Mouse (Mus musculus): ENCODE measurements at regions not wholly inside any gene's neighbourhood (a gene's known extent, or its start where the extent isn't known, plus 50 kb on each side); places are given as distances from the start of the nearest gene placed in this dataset.
"Not testable (repeated sequence)": the region's sequence is repeated elsewhere in the genome, so short reads cannot be mapped to it uniquely, and the experiment has no call there.

GRCm38 (mm10) chr7:39727935-39728557 lies 210.5 kb downstream of the Zfp619 start:
- no peak for DNase-seq (ENCODE audit: low read depth, low spot score)

- DNase-seq (ENCODE audit: low read depth, low spot score) = peak; percentile 55
Observed at GRCm38 (mm10) chr7:39728930-39729329, 211.4 kb downstream of the Zfp619 start.

GRCm38 (mm10) chr7:39729723-39730122 lies 212.2 kb downstream of the Zfp619 start:
- DNase-seq (ENCODE audit: low read depth, low spot score) = no peak

- DNase-seq (ENCODE audit: low read depth, low spot score) = no peak
Observed at GRCm38 (mm10) chr7:39732790-39733189, 215.2 kb downstream of the Zfp619 start.

GRCm38 (mm10) chr7:39748395-39748794 lies 230.8 kb downstream of the Zfp619 start:
- DNase-seq (ENCODE audit: low read depth, low spot score) = not testable (repeated sequence)

DNA sequence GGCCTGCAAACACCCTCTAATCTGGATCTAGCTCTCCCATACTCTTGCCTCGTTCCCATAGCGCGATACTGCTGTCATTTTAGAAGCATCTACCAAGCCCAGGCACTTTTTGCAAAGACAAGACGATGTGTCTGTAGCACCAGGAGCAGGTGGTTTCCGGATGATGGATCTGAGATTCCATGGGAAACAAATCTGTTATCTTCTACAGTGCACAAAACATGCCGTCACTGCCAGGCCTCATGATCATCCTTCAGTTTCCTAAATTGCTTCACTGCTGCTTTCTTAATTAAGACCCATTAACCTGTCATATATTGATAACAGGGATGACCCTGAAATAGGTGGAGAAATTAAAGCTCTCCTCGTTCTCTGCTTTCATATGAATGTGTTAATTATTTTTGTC lies 232.9 kb downstream of the Zfp619 start:
- no peak for DNase-seq (ENCODE audit: low read depth, low spot score)

GRCm38 (mm10) chr7:39764366-39764765 lies 246.8 kb downstream of the Zfp619 start:
- DNase-seq (ENCODE audit: low read depth, low spot score) = no peak

DNA sequence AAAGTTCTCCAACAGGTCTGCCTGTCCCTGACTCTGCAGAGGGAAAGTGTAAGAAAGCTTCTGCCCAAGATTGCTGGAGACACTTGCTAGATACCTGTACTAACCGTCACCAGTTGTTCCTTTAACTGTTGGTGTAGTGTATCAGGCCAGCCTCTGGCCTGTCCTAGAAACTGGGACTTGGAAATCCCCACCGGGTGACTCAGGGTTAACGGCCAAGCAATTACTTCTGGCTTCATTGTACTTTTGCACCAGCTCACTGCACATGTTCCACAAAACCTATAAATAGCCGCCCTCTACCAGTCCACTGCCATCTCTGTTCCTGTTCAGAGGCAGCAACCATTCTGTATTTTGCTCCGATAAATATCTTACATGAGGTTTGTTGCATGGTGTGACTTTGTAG lies 247.5 kb downstream of the Zfp619 start:
- DNase-seq (ENCODE audit: low read depth, low spot score) = no peak

DNA sequence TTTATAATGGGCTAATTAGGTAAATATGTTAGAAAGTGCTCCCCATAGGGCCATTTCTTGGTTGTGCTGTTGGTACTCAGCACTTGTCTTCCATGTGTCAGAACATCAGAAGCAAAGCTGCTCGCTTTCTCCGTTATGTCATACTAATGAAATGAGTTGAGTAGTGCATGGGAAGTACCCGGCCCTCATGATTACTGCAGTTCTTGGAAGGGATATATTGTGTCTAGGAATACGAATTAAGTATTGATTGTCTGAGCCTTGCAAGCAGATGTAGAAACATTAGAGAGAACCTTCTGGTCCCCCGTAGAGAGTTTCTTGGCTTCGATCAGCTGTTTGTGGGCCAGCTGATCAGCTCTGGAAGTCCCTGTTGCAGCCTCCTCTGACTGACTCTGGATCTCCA lies 255.7 kb downstream of the Zfp619 start:
- no peak for DNase-seq (ENCODE audit: low read depth, low spot score)

GRCm38 (mm10) chr7:39789321-39789720 lies 271.8 kb downstream of the Zfp619 start:
- no peak for DNase-seq (ENCODE audit: low read depth, low spot score)

DNA sequence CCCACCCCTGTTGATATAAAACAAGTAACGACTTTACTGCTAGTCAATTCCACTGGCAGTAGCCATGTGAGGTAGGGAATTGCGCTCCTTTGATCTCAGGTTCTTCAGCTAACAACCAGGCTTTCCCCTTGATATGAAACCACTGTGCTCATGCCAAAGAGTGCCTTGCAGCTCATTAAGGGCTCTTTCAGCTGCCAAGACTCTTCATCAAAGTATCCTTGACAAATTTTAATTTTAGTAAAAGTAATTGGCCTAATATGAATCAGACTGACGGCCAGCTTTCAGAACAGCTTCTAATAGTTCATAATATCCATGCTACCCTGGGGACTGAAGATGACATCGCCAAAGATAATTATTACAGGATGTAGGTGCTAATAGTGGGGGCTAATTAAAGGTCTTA lies 272.3 kb downstream of the Zfp619 start:
- no peak for DNase-seq (ENCODE audit: low read depth, low spot score)

- no peak for DNase-seq (ENCODE audit: low read depth, low spot score)
Observed at GRCm38 (mm10) chr7:39794751-39795150, 277.2 kb downstream of the Zfp619 start.

DNA sequence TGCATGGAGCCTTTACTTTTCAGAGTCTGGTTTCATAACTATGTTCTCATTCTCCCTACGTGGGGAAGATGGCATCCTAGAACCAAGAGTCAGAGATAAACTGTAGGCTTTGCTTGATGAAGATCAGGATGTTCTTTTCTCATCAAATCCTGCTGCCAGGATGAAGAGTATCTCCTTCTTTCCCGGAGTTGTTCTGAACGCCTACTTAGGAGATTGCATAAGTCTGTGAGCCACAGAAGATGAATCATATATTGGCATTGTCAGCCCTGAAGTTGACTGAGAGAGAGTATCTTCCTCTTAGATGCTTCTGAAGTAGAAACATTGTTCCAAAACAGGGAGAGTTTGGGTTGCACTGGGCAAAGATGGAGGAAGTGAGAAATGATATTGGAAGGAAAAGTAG lies 286.7 kb downstream of the Zfp619 start:
- no peak for DNase-seq (ENCODE audit: low read depth, low spot score)

DNA sequence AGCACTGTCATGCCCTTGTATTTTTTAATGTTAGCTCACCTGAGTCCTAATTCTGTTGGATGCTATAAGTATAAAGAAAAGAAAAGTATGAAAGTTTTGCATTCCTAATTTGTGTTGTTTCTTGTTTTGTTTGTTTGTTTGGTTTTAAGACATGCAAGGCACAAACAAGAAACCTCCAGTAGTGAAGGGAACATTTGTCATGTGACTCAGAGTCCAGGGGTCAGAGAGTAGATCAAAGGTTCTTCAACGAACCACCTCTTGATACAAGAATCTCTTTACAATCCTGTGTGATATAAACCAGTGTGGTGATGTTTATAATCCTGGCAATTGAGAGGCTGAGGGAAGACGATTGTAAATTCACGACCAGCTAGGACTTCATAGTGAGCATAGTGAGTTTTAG lies 300.5 kb downstream of the Zfp619 start:
- no peak for DNase-seq (ENCODE audit: low read depth, low spot score)

- DNase-seq (ENCODE audit: low read depth, low spot score) = no peak
Observed at GRCm38 (mm10) chr7:39822550-39823178, 305.1 kb downstream of the Zfp619 start.

DNA sequence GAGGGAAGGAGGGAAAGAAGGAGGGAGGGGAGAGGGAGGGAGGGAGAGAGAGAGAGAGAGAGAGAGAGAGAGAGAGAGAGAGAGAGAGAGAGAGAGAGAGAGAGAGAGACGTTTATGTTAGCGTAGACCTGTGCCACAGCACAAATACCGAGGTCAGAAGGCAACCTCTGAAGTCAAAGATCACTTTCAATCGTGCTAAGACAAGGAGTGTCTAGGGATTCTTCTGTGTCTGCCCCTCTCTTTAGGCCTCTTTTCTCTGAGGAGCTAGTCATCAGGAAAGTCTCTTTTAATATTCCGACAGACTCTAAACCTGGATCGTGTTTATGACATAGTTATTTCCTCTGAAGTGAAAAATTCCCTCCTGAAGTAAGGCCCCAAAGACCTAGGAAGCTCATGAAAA lies 310.8 kb downstream of the Zfp619 start:
- no peak for DNase-seq (ENCODE audit: low read depth, low spot score)

GRCm38 (mm10) chr7:39830831-39831230 lies 313.3 kb downstream of the Zfp619 start:
- no peak for DNase-seq (ENCODE audit: low read depth, low spot score)

GRCm38 (mm10) chr7:39841988-39842387 lies 324.4 kb downstream of the Zfp619 start:
- DNase-seq (ENCODE audit: low read depth, low spot score) = no peak

DNA sequence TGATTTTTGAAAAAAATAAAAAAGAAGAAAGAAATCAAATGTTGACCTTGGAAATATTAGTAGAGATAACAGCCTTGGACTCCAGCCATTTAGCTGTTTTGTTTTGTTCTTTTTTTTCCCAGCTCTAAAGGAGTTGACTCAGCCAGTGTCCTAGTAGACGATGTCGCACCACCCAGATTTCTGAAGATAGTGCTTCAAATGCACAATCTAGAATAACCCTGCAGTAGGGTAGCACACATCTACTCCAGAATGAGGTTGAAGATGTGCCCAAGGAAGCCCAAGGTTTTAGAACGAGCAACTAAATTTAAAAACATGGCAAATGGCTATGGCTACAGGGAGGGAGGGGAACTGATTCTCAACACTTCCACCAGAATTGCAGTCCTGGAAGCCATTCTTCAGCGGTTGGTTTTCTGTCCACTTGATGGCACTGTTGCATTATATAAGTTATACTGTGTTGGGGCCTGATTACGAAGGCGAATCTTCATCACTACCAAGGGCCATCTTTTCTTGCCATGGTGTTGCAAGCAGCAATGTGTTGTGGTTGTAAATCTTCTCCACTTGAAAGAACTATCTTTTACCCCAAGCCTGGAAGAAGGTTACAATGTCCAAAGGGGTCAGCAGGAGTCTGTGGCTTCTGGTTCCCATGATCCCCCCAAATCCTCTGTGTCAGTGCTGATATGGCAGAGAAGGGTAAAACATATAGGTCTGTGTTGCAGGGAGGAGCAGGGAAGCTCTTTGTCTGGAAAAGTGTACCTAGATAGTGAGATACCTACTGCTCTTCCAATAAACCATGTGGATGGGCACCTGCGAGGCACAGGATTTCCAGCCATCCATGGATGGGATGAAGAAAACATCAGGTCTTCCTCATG lies 330.6 kb downstream of the Zfp619 start:
- peak; percentile 58 for DNase-seq (ENCODE audit: low read depth, low spot score)

DNA sequence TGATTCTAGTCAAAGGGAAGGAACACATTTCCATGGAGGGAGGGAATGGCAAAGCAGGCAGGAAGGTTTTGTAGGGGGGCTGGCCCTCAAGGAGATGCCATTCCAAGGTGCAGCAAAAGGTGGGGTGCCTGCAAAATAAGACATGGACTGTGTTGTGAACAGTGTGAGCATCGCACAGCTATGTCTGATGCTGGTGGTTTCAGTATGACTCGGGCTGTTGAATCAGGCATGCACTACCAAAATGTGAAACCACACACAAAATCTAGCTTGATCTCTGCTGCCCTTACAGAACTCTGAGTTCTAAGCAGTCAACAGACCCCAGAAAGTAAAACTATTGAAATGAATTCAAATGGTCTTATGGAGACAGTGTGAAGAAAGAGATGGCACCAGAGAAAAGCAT lies 339.7 kb downstream of the Zfp619 start:
- DNase-seq (ENCODE audit: low read depth, low spot score) = no peak

DNA sequence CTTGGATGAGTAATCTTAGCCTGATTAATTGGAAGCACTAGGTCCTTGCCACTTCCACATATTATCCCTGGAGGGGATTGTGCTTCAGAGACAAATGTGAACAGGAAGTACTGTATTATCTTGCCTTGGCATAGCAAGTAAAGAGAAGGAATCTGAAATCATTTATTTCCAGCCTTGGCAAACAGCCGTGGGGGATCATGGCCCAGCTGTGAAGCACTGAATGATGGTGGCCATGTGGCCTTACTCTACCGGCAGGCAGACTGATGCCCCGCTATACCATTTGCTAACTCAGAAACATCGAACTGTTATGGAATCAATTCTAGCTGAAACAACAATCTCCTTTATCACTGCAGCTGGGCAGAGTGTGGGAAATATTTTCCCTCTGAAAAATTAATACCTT lies 345.3 kb downstream of the Zfp619 start:
- no peak for DNase-seq (ENCODE audit: low read depth, low spot score)

DNA sequence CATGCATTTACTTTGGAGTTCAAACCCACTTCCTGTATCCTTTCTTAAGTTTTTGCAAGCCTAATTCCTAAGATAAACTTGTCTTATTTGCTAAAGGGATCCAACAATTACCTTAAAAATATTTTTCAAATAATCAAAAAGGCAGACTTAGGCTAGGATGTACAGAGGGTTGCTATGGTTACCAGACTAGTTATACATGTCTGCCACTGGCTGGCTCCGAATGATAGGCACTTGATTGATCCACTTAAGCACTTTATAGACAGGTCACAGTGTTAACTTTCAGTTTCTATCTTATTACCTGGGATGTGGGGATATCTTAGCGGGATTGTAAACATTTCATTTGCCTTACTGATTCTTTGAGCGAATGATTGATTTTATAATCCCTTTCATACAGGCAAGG lies 346.6 kb downstream of the Zfp619 start:
- no peak for DNase-seq (ENCODE audit: low read depth, low spot score)

DNA sequence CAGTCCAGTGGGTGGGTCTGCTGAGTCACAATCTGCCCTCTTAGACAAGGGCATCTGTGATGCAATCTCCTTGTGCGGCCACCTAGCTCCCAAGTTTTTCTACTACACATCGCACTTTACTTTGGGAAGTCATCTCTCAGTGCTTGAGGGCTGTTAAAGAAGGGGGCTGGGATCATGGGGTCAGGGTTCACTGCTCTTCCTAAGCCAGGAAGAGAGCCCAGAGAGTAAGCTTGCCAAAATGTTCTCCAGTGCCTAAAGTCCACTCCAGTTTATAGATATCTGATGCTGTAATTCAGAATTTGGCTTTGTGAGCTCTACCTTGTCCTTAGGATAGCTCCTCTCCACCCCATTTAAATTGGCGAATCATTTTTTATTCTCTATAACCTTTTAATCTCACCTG lies 347.2 kb downstream of the Zfp619 start:
- no peak for DNase-seq (ENCODE audit: low read depth, low spot score)

Data from ES-CJ7 (cell line).